Mouse (Mus musculus): ENCODE data around the gene Sfrp5. TPM values are rescaled to one million over a fixed set of nuclear protein-coding genes. Genes with fewer than 3 reads are reported as not detected.

Sfrp5 gene
- polyA plus RNA-seq, 1 experiment from 2014 or later, result 1.4 TPM

DNA sequence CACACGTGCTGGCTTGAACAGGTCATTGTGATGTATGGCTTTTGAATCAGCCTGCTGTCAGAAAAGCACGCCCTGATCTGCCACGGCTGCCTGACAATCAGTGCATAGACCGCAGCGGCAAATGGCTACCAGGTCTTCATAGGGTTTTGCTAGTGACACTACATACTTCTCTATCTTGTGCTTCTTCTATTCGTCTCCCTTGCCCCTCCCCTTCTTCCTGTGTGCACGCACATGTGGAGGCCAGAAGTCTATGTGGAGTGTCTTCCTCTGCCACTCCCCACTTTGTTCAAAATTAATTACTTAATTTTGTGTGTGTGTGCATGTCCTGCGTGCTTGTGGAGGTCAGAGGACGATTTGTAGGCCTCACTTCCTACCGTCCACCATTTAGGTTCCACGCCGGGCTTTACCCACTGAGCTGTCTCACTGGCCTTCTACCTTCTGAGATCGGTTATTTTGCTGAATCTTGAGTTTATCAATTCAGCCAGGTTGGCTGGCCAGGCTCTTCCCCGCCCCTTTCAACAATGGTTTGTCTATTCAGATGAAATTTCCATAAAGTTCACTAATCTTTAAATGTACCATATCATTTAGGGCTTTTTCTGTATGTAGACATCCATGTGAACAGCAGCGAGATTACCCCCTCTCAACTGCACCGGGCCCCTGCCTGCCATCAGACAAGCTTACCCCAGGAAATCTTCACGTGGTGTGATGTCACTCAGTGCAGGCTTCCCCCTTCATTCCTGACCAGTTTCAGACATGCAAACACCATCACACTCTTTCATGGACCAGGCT, 27.6 kb upstream of the Sfrp5 start:
- no peak overlapping the region for H3K27ac ChIP-seq
- WGBS, result 74% methylated on average over 17 of the region's 17 CpGs
- ATAC-seq (ENCODE audit: insufficient number of reproducible peaks, insufficient read depth, low FRiP score, low TSS enrichment, low read depth), result no peak
- H3K36me3 ChIP-seq, result no peaks in the 10 kb centered on the region
- no peaks in the 10 kb centered on the region for H3K27me3 ChIP-seq
- no peak overlapping the region for H3K4me3 ChIP-seq
- no peaks in the 10 kb centered on the region for H3K9me3 ChIP-seq
- H3K4me2 ChIP-seq, result no peak overlapping the region
- H3K9ac ChIP-seq, result no peak overlapping the region
- no peaks in the 10 kb centered on the region for H3K4me1 ChIP-seq

DNA sequence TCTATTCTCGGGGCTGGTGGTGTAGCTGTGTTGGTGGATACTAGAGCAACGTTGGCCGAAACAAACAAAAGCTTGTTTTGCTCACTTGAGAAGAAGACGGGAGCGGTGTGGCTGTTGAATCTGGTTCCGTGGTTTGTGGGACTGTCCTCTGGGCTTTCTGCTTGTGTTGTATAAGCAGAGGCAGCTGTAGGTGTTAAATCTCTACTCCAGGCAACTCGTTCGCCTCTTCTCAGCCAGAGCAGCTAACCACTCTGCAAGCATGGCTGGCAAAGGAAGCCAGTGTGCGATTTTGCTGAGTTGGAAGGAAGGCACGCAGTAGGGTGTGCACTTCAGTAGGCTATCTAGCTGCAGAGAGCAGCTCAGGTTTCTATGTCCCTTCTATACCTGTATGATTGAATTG, 24.4 kb upstream of the Sfrp5 start:
- no peaks in the 10 kb centered on the region for H3K36me3 ChIP-seq
- no peak for ATAC-seq (ENCODE audit: insufficient number of reproducible peaks, insufficient read depth, low FRiP score, low TSS enrichment, low read depth)
- H3K4me3 ChIP-seq, result no peak overlapping the region
- H3K4me1 ChIP-seq, result no peaks in the 10 kb centered on the region
- no peak overlapping the region for H3K4me2 ChIP-seq
- no peak overlapping the region for H3K27ac ChIP-seq
- no peaks in the 10 kb centered on the region for H3K27me3 ChIP-seq
- H3K9me3 ChIP-seq, result no peaks in the 10 kb centered on the region
- no peak overlapping the region for H3K9ac ChIP-seq
- 72% methylated on average over 10 of the region's 10 CpGs for WGBS

DNA sequence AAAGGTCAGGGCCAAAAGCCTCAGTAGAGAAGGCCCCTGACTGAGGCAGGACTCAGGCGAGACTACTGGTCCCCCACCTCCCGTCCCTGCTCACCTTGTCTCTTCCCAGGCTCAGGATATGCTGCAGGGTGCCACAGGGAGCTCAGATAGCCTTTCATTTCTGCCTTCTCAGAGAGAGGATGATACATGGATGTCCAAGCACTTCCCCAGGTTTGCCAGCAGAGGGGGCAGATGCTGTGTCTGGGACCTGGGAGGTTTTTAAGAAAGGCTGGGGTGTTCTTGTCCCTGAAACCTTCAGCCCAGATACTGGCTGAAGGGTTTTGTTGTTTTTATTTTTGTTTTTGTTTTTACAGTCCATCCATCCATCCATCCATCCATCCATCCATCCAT, 15.3 kb upstream of the Sfrp5 start:
- Histone ChIP-seq H3K36me3 (no peaks in the 10 kb centered on the region), H3K4me3 (no peak overlapping the region), H3K9me3 (no peaks in the 10 kb centered on the region), H3K27ac (no peak overlapping the region), H3K9ac (no peak overlapping the region), H3K4me2 (no peak overlapping the region), H3K27me3 (0 out of 2 replicates have a peak, but pooled peaks cover 4% of the 10 kb centered on the region), H3K4me1 (no peaks in the 10 kb centered on the region)
- no peak for ATAC-seq (ENCODE audit: insufficient number of reproducible peaks, insufficient read depth, low FRiP score, low TSS enrichment, low read depth)
- 9% methylated on average over 2 of the region's 2 CpGs for WGBS

DNA sequence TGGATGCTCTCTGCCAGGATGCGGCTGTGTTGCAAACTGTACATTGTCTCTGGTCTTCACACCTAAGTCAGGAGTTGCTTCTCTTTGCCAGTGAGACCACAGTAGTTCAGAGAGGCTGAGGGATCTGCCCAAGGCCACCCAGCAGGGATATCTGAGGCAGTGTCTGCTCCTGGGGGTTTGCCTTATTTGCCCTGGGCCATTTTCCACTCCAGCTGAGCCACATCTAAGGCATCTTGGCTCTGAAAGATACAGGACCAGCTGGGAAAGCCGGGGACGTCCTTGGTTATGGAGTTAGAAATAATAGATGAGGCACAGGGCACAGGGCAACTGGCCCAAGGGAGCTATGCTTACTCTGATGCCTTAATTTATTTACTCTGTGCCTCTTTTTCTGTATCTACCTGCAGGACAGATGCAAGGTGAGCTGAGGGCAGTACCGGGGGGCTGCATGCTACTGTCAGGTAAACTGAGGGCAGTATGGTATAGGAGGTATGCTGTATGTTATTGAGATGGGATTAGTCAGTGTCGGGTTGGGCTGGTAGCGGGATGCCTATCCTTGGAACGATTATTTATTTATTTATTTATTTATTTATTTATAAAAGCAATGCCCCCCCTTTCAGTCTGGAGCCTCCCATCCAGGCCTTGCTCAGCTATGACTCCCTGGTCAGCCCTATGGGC, 14.8 kb upstream of the Sfrp5 start:
- no peak overlapping the region for H3K4me3 ChIP-seq
- no peak overlapping the region for H3K4me2 ChIP-seq
- no peaks in the 10 kb centered on the region for H3K36me3 ChIP-seq
- H3K4me1 ChIP-seq, result no peaks in the 10 kb centered on the region
- WGBS, result 77% methylated on average over 7 of the region's 7 CpGs
- 0 out of 2 replicates have a peak, but pooled peaks cover 4% of the 10 kb centered on the region for H3K27me3 ChIP-seq
- no peak for ATAC-seq (ENCODE audit: insufficient number of reproducible peaks, insufficient read depth, low FRiP score, low TSS enrichment, low read depth)
- no peaks in the 10 kb centered on the region for H3K9me3 ChIP-seq
- H3K27ac ChIP-seq, result no peak overlapping the region
- no peak overlapping the region for H3K9ac ChIP-seq

DNA sequence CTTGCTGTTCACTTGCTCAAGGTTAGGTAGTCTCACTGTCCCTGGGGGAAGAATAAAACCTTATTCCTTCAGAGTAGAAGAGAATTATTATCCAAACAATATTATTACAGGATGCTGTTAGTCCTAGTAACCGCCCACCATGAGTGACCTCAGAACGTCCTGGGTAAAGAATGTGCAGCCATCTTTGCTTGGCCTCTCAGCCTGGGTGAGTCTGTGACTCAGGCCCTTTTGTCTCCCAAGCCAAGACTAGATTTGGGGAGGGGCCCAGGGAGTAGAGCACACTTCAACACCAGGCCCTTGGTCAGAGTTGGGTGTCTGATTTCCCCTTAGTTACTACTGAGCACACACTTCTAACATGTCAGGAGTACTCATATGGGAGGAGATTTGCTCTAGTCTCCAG, 12.5 kb upstream of the Sfrp5 start:
- no peaks in the 10 kb centered on the region for H3K9me3 ChIP-seq
- H3K27me3 ChIP-seq, result peaks cover 18% of the 10 kb centered on the region
- no peaks in the 10 kb centered on the region for H3K36me3 ChIP-seq
- WGBS, result 78% methylated on average over 2 of the region's 2 CpGs
- H3K4me3 ChIP-seq, result no peak overlapping the region
- H3K4me1 ChIP-seq, result no peaks in the 10 kb centered on the region
- no peak overlapping the region for H3K4me2 ChIP-seq
- ATAC-seq (ENCODE audit: insufficient number of reproducible peaks, insufficient read depth, low FRiP score, low TSS enrichment, low read depth), result no peak
- H3K9ac ChIP-seq, result no peak overlapping the region
- no peak overlapping the region for H3K27ac ChIP-seq

DNA sequence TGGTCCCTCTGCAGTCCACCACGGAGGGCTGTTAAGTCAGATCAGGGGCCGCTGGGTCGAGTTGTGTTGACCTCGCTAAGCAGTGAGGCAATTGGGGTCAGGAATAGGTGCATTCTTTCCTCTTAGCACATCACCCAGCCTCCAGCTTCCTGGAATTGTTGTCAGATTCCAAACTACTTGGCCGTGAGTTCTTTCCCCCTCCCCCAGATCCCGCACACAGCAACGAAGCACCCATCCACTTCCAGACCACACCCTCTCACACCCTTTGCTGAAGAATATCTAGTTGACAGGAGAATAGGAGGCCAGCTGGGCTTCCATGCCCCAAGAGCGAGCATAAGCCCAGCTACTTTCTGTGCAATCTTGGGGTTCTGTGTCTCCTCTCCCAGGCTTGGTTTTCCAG, 9.9 kb upstream of the Sfrp5 start:
- Histone ChIP-seq H3K4me2 (no peak overlapping the region), H3K36me3 (no peaks in the 10 kb centered on the region), H3K27ac (no peak overlapping the region), H3K4me1 (peaks cover 4% of the 10 kb centered on the region; the same call in 1 of the 2 replicates), H3K9ac (no peak overlapping the region), H3K4me3 (no peak overlapping the region), H3K27me3 (peaks cover 39% of the 10 kb centered on the region), H3K9me3 (no peaks in the 10 kb centered on the region)
- 17% methylated on average over 8 of the region's 8 CpGs for WGBS
- no peak for ATAC-seq (ENCODE audit: insufficient number of reproducible peaks, insufficient read depth, low FRiP score, low TSS enrichment, low read depth)

DNA sequence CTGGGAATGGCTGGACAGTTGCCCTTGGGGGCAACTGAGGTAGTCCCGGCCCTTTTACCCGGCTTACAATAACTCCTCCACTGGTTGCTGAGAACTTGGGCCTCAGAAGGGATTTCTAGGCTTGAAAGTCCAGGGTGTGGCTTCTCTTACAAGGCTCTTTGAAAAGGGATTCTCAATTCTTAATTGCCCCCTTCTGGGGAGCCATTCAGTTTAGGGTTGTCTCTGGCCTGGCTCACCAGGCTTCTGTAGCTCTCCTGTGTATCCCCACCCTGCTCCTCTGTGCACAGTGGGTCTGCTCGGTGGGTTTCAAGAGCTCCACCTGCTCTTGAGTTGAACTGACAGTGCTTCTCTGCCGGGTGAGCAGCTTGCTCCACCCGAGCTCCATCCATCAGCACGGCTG, 7.9 kb upstream of the Sfrp5 start:
- Histone ChIP-seq H3K36me3 (no peaks in the 10 kb centered on the region), H3K4me3 (no peak overlapping the region), H3K27me3 (peaks cover 44% of the 10 kb centered on the region), H3K9me3 (no peaks in the 10 kb centered on the region), H3K27ac (no peak overlapping the region), H3K4me2 (no peak overlapping the region), H3K4me1 (peaks cover 4% of the 10 kb centered on the region; the same call in 1 of the 2 replicates), H3K9ac (no peak overlapping the region)
- ATAC-seq (ENCODE audit: insufficient number of reproducible peaks, insufficient read depth, low FRiP score, low TSS enrichment, low read depth), result no peak
- 48% methylated on average over 6 of the region's 6 CpGs for WGBS

DNA sequence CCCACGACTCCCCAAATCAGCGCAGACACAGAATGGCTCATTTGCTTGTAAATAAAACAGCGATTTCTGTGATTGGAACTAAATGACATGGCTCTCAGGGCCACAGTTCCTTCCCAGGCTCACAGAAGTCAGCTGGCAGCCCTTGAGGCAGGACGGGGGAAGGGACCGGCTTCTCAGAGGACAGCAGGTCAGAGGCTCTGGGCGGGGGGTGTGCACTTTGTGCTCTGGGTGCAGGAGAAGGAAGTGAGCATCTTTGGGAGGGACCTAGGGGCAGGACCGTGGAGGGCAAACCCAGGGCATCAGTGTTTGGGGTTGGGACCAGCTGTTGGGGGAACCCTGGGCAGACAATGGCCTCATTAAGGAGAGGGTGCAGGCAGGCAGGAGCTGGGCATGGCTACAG, 7.4 kb upstream of the Sfrp5 start:
- peaks cover 47% of the 10 kb centered on the region for H3K27me3 ChIP-seq
- peaks cover 7% of the 10 kb centered on the region for H3K4me1 ChIP-seq
- no peak for ATAC-seq (ENCODE audit: insufficient number of reproducible peaks, insufficient read depth, low FRiP score, low TSS enrichment, low read depth)
- H3K4me3 ChIP-seq, result no peak overlapping the region
- H3K9ac ChIP-seq, result no peak overlapping the region
- no peak overlapping the region for H3K4me2 ChIP-seq
- no peak overlapping the region for H3K27ac ChIP-seq
- H3K36me3 ChIP-seq, result no peaks in the 10 kb centered on the region
- 36% methylated on average over 7 of the region's 7 CpGs for WGBS
- H3K9me3 ChIP-seq, result no peaks in the 10 kb centered on the region

DNA sequence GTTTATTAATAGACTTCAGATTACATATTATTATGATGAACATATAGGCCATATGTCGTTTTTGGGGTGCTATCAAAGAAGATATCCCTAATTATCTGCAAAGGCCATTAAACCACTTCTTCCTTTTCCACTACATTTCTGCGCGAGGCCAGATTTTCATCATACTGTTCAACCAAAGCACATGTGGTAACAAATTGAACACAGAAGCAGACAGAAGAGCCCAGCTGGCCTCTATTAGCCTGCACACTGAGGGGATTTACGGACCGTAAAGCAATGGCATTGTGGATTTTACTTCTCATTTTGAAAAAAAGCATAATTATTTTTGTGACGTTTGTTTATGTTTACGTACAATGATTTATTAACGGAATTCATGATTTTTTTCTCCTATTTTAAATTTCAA, 3.1 kb upstream of the Sfrp5 start:
- Histone ChIP-seq H3K9me3 (no peaks in the 10 kb centered on the region), H3K27ac (no peak overlapping the region), H3K36me3 (no peaks in the 10 kb centered on the region), H3K4me3 (no peak overlapping the region), H3K4me2 (no peak overlapping the region), H3K9ac (no peak overlapping the region), H3K4me1 (peaks cover 25% of the 10 kb centered on the region), H3K27me3 (peaks cover 77% of the 10 kb centered on the region)
- no peak for ATAC-seq (ENCODE audit: insufficient number of reproducible peaks, insufficient read depth, low FRiP score, low TSS enrichment, low read depth)
- 30% methylated on average over 8 of the region's 8 CpGs for WGBS

DNA sequence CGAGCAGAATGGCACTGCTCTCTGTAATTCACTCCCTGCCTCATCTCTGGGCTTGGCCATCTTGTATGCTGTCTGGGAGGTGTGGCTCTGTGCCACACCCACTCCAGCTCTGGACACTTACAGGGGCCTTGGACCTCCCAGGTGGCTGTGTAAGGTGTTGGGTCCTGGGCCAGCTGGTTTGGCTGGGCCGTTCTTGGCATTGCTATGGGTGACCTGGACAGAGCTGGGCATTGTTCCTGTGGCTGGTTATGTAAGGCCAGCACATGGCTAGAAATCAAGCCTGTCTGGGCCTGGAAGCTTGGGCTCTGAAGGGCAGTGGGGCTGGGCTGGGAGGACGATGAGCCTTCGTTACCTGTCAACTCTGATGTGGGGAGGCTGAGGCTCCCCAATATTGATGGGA, 2.3 kb upstream of the Sfrp5 start:
- no peaks in the 10 kb centered on the region for H3K36me3 ChIP-seq
- no peak overlapping the region for H3K4me3 ChIP-seq
- no peaks in the 10 kb centered on the region for H3K9me3 ChIP-seq
- no peak overlapping the region for H3K4me2 ChIP-seq
- no peak for ATAC-seq (ENCODE audit: insufficient number of reproducible peaks, insufficient read depth, low FRiP score, low TSS enrichment, low read depth)
- WGBS, result 78% methylated on average over 4 of the region's 4 CpGs
- H3K9ac ChIP-seq, result no peak overlapping the region
- H3K27me3 ChIP-seq, result peaks cover 78% of the 10 kb centered on the region
- peaks cover 22% of the 10 kb centered on the region for H3K4me1 ChIP-seq
- H3K27ac ChIP-seq, result no peak overlapping the region

DNA sequence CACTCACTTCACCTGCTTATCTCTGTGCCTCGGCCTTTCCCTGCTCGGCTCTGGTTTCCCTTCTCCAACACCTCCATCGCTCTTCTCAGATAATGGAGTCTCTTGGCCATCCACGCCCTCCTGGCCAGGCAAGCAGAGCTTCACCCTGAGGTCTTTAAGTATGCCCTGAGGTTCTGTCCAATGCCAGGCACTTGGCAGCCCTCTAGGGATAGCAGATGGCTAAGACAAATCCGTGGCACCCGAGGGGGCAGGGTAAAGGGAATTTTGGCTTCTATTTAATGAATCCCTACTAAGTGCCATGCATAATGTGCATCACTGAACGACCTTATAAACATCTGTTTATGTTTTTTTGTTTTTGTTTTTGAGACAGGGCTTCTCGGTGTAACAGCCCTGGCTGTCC, 415 bp upstream of the Sfrp5 start:
- no peak for ATAC-seq (ENCODE audit: insufficient number of reproducible peaks, insufficient read depth, low FRiP score, low TSS enrichment, low read depth)
- H3K4me1 ChIP-seq, result peaks cover 21% of the 10 kb centered on the region
- 42% methylated on average over 8 of the region's 8 CpGs for WGBS
- H3K9ac ChIP-seq, result no peak overlapping the region
- H3K36me3 ChIP-seq, result no peaks in the 10 kb centered on the region
- H3K4me3 ChIP-seq, result peak overlapping the region; percentile 39
- H3K27ac ChIP-seq, result no peak overlapping the region
- no peaks in the 10 kb centered on the region for H3K9me3 ChIP-seq
- H3K4me2 ChIP-seq, result peak overlapping the region; percentile 64
- peaks cover 80% of the 10 kb centered on the region for H3K27me3 ChIP-seq

DNA sequence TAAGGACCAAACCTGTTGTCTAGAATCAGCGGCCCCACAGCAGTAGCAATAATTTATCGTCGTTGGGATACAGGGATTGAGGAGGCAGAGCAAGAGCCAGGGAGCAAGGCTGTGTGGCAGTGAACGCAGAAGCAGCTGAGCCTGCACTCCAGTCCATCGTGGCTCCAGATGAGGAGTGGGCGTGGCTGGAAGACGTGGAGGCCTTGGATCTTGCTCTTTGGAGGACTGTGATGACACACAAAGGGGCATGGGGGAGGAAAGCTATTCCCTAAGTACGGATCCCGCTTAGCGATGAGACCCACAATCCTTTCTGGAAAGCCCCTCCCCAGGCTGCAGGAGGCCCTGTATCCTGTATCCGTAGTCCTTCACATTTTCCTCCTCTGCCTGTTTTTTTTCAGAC, 4.0 kb downstream of the Sfrp5 start:
- WGBS, result 42% methylated on average over 11 of the region's 11 CpGs
- no peak overlapping the region for H3K4me3 ChIP-seq

More for the DNA sequence above, 4.0 kb downstream of the Sfrp5 start:
- no peak overlapping the region for H3K9ac ChIP-seq
- peaks cover 68% of the 10 kb centered on the region for H3K27me3 ChIP-seq
- H3K27ac ChIP-seq, result no peak overlapping the region
- H3K4me1 ChIP-seq, result peaks cover 20% of the 10 kb centered on the region
- ATAC-seq (ENCODE audit: insufficient number of reproducible peaks, insufficient read depth, low FRiP score, low TSS enrichment, low read depth), result no peak
- no peak overlapping the region for H3K4me2 ChIP-seq
- H3K9me3 ChIP-seq, result no peaks in the 10 kb centered on the region
- H3K36me3 ChIP-seq, result no peaks in the 10 kb centered on the region
